Mouse (Mus musculus) testis, adult 2 months (tissue): ENCODE results near the gene Golgb1. TPM values are rescaled to one million over a fixed set of nuclear protein-coding genes. Genes with fewer than 3 reads are reported as not detected.

Source experiments
- H3K27ac ChIP-seq: fragments of 200-500 bp; 2 replicates; pipeline ENCODE4 v1.5.1; 2012; ENCODE audit warnings: low read depth, low read length; ENCODE audit not compliant: control insufficient read depth, insufficient read depth
- H3K27me3 ChIP-seq: fragments of 200-500 bp; 2 replicates; pipeline ENCODE4 v1.6.1; 2012; ENCODE audit warnings: mild to moderate bottlenecking, low read length, moderate library complexity; ENCODE audit not compliant: control insufficient read depth, insufficient read depth
- H3K36me3 ChIP-seq: fragments of 200-500 bp; 2 replicates; pipeline ENCODE4 v1.6.1; 2012; ENCODE audit warnings: mild to moderate bottlenecking, low read length; ENCODE audit not compliant: control insufficient read depth, insufficient read depth
- H3K4me1 ChIP-seq: fragments of 200-500 bp; 2 replicates; pipeline ENCODE4 v1.6.1; 2012; ENCODE audit warnings: low read length; ENCODE audit not compliant: control insufficient read depth, insufficient read depth
- H3K4me3 ChIP-seq: fragments of 200-500 bp; 2 replicates; pipeline ENCODE4 v1.5.1; 2012; ENCODE audit warnings: low read depth, mild to moderate bottlenecking, low read length, moderate library complexity, mixed read lengths; ENCODE audit not compliant: control insufficient read depth
- CTCF ChIP-seq: fragments of 200-500 bp; IDR thresholded peaks from 2 replicates; pipeline ENCODE4 v1.5.1; 2012; ENCODE audit warnings: low read depth, mild to moderate bottlenecking, inconsistent platforms, low read length, moderate library complexity; ENCODE audit not compliant: control insufficient read depth, insufficient read depth, insufficient replicate concordance
- POLR2A ChIP-seq: fragments of 200-500 bp; IDR thresholded peaks from 2 replicates; pipeline ENCODE4 v1.6.1; 2012; ENCODE audit warnings: low read depth, mild to moderate bottlenecking, inconsistent platforms, low read length, moderate library complexity; ENCODE audit not compliant: control insufficient read depth
- polyA plus RNA-seq: library from polyadenylated mRNA; depleted of rRNA; stranded (reverse); fragments of >200 nt; gene quantifications from 2 replicates; pipeline ENCODE4 v1.2.3, GENCODE M21; 2012

The Golgb1 gene
- polyA plus RNA-seq, 1 experiment, result 49.1 TPM

DNA sequence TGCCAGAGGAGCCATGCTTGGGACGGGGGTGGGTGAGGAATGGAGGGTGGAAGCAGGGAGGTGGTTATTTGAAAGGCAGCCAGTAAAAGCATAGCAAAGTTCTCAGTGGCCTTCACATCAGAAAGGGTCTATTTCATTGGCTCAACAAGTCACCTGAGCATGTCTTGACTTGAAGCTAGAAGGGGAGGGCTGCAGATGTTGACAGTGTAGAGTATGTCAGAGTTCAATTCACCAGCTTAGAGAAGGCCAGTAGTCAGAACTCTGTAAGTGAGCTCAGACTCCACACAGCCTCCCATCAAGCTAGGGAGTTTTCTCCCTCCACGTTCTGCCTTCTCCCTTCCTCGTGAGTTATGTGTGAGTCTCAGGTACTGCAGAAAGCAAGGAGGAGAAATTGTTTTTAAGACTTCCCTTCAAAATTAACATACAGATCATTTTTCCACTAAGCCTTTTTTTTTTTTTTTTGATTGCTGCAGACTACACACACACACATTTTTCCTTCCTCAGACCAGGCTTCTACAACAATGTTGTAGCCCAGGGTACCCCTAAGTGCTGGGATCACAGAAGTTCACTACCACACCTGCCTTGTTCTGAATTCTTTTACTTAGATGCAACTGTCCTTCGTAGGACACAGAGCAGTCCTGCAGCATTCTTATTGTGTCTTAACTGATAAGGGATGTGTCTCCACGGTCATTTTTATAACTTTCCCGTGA, 59.3 kb downstream of the Golgb1 start:
- Histone ChIP-seq H3K4me1 (no peaks in the 10 kb centered on the region), H3K36me3 (no peaks in the 10 kb centered on the region; the same call in 1 of the 2 replicates), H3K27ac (peak overlapping the region; percentile 33; the same call in 1 of the 2 replicates), H3K27me3 (no peaks in the 10 kb centered on the region), H3K4me3 (no peak overlapping the region)
- no peak for TF ChIP-seq CTCF
- TF ChIP-seq POLR2A, result no peak

DNA sequence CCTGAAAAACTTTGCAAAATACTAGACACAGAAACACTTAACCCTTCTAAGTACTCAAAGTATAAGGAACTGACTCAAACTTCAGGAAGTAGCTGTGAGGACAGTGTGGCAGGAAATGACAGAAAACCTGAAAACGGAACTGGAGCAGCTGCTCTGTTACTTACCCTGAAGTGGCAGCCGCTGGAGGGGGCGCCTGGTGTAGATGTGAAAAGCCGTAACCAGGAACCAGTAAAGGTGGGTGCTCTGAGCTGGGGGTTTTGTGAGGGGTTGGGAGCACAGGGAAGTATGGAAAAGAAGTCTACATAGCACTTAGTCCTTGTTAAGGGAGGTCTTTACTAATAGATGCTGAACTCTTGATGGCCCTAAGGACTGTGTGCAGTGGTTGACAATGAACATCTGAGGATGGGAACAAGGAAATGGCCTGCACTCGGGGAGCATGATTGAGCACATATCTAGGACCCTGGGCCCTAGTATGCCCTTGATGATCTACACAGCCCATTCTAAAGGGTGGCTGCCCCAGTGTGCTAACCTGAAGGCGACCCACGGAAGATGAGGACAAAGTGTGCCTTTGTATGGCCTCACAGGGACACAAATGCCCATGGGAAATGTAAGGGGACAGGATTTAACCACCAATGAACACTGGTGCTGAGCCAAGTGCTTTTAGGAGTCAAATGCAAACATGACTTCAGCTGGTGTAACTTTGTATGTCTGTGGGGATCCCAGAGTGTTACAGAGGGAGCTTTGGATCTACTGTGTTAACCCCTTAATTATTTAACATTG, 60.1 kb downstream of the Golgb1 start, which contains the start of gene Hcls1:
TSS of gene Hcls1 (plus strand) at position 143 of the 780 bp plus-strand sequence.
- H3K27me3 ChIP-seq, result no peaks in the 10 kb centered on the region
- TF ChIP-seq POLR2A (no peak), CTCF (no peak)
- no peaks in the 10 kb centered on the region; the same call in 1 of the 2 replicates for H3K36me3 ChIP-seq
- H3K4me1 ChIP-seq, result no peaks in the 10 kb centered on the region
- H3K4me3 ChIP-seq, result no peak within 1 kb of the TSS
- peak within 1 kb of the TSS; percentile 33; the same call in 1 of the 2 replicates for H3K27ac ChIP-seq

DNA sequence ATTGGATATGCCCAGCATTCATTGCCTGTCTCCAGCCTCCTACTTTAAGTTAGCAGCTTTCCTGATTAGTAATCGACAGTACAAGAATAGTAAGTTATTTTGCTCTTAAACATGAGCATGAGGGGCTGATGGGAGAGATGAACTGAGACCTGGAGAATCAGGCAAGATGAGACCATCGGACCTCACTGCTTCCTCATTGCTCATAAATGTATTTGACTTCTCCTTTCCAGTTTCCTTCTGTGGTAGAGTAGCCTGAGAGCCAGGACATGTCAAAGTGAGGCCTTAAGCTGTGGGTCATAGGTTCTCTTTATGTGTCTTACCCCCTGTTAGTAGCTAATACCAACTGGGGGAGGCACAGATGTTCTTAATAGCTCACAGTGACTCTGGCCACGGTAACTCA, 60.9 kb downstream of the Golgb1 start:
- Histone ChIP-seq H3K27ac (no peak overlapping the region), H3K4me3 (no peak overlapping the region), H3K27me3 (no peaks in the 10 kb centered on the region), H3K4me1 (no peaks in the 10 kb centered on the region), H3K36me3 (no peaks in the 10 kb centered on the region; the same call in 1 of the 2 replicates)
- TF ChIP-seq CTCF, result no peak
- TF ChIP-seq POLR2A, result no peak

DNA sequence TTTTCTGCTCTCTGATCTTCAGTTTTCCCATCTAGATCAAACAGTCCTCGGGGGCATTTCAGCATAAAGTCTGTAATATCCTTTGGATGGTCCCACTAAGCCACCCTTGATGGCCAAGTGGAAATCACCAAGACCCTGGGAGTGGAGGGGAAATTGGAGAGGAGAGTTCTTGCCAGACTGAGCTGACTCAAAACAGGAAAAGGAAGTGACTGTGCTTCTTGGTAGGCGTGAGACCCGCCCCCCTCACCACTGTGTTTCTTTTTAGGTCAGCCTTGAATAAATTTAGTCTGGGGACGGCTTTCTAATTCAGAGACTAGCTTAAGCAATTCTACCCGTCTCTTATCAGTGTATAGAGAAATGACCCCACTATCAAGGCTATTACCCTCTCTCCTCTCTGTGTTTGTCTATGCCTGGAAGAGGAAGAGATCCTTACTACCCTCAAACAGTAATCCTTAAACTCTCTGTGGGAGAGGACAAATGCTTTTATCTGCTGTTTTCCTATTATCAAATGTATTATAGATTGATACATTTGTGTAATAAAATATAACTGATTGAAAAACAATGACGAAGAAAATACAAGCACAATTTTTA, 66.3 kb downstream of the Golgb1 start:
- no peaks in the 10 kb centered on the region for H3K4me1 ChIP-seq
- no peaks in the 10 kb centered on the region for H3K36me3 ChIP-seq
- TF ChIP-seq CTCF, result no peak
- no peak for TF ChIP-seq POLR2A
- no peak overlapping the region for H3K4me3 ChIP-seq
- no peaks in the 10 kb centered on the region for H3K27me3 ChIP-seq
- H3K27ac ChIP-seq, result no peak overlapping the region

DNA sequence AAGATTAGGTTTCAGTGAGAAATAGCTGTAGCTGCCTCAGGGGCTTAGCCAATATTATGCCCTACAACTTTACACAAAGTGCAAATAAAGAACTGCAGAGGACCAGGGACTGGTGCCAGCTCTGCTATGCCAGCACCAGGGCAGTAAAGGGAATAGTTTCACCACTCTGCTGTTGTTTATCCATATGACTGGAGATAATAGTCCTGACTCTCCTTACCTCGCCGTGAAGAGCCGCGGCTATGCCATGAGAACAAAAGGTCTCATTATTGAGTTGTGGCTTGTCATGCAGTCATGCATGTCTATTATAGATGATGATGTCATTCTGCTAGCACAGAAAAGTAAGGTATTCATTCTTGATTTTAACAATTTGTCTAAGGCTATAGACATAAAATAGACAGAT, 67.0 kb downstream of the Golgb1 start:
- H3K4me1 ChIP-seq, result no peaks in the 10 kb centered on the region
- H3K4me3 ChIP-seq, result no peak overlapping the region
- no peaks in the 10 kb centered on the region for H3K36me3 ChIP-seq
- no peaks in the 10 kb centered on the region for H3K27me3 ChIP-seq
- no peak overlapping the region for H3K27ac ChIP-seq
- TF ChIP-seq POLR2A (no peak), CTCF (no peak)

DNA sequence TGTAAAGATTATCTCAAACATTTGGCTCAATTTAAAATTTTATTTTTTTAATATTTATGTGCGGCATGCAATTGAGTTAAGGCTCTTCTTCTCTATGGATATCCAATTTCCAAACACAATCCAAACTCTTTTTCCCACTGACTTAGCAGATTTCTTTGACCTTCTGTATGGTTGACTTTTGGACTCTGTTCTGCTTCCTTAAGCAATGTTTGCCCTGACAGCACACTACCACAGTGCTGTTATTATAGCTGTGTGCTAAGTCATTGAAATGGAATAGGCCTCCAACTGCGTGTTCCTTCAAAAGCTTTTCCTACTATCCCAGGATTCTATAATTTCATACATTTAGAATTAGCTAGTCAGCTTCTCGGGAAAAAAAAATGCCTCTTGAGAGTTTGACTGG, 68.7 kb downstream of the Golgb1 start:
- no peaks in the 10 kb centered on the region for H3K27me3 ChIP-seq
- no peaks in the 10 kb centered on the region for H3K4me1 ChIP-seq
- H3K36me3 ChIP-seq, result no peaks in the 10 kb centered on the region
- H3K4me3 ChIP-seq, result no peak overlapping the region
- TF ChIP-seq POLR2A (no peak), CTCF (no peak)
- H3K27ac ChIP-seq, result no peak overlapping the region

DNA sequence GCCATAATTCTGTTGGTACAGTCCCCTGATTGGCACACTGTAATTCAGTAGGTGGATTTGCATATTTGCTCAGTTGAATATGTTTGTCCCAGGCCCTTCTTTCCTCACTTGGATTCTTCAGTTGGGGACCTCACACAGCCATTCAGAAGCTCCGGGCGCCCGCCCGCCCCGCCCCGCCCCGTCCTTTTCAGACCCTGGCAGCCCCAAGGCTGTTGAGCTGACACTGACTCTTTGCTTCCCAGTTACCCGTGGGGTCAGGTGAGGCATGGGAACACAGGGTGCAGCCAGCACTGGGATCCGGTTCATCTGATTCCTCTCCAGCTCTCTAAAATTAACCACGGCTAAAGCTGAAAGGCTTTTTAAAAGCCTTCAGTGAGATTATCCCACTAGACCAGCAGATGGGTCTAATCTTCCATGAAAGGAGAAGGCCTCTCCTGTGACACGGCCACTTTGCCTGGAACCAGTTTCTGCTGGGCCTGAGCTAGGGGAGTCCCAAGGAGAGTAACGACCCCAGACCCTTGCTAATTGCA, 70.0 kb downstream of the Golgb1 start:
- Histone ChIP-seq H3K27me3 (no peaks in the 10 kb centered on the region), H3K4me3 (no peak overlapping the region), H3K36me3 (no peaks in the 10 kb centered on the region), H3K27ac (no peak overlapping the region), H3K4me1 (no peaks in the 10 kb centered on the region)
- TF ChIP-seq POLR2A, result no peak
- no peak for TF ChIP-seq CTCF
